Mouse (Mus musculus) forebrain, postnatal 0 days (tissue): ENCODE measurements around the gene Prim2. TPM values are rescaled to one million over a fixed set of nuclear protein-coding genes. Genes with fewer than 3 reads are reported as not detected.

Experiments
- ATAC-seq: fragments of 200-750 bp; cut with Nextera tagmentation; 2 replicates; pipeline ENCODE4 v1.8.0; 2017; ENCODE audit warnings: mild to moderate bottlenecking, moderate library complexity
- DNase-seq: peaks from one replicate; pipeline ENCODE4 v3.0.0-alpha.2; 2015
- H3K27ac ChIP-seq: fragments of 300-500 bp; sonication (generic); 2 replicates; pipeline ENCODE4 v1.5.1; 2014; ENCODE audit warnings: low read depth, mild to moderate bottlenecking, antibody characterized with exemption, low read length, moderate library complexity, mixed read lengths
- H3K27me3 ChIP-seq: fragments of 300-500 bp; sonication (generic); 2 replicates; pipeline ENCODE4 v1.6.1; 2014; ENCODE audit warnings: mild to moderate bottlenecking, low read length, mixed read lengths; ENCODE audit not compliant: insufficient read depth
- H3K36me3 ChIP-seq: fragments of 300-500 bp; sonication (generic); 2 replicates; pipeline ENCODE4 v1.6.1; 2014; ENCODE audit warnings: mild to moderate bottlenecking, moderate library complexity; ENCODE audit not compliant: insufficient read depth
- H3K4me1 ChIP-seq: fragments of 300-500 bp; sonication (generic); 2 replicates; pipeline ENCODE4 v1.6.1; 2014; ENCODE audit warnings: antibody characterized with exemption; ENCODE audit not compliant: insufficient read depth
- H3K4me2 ChIP-seq: fragments of 300-500 bp; sonication (generic); 2 replicates; pipeline ENCODE4 v1.6.1; 2014; ENCODE audit warnings: low read depth, mild to moderate bottlenecking, moderate library complexity
- H3K4me3 ChIP-seq: fragments of 300-500 bp; sonication (generic); 2 replicates; pipeline ENCODE4 v1.5.1; 2014; ENCODE audit warnings: low read depth, low read length, mixed read lengths
- H3K9ac ChIP-seq: fragments of 300-500 bp; sonication (generic); 2 replicates; pipeline ENCODE4 v1.6.1; 2014; ENCODE audit warnings: mild to moderate bottlenecking
- H3K9me3 ChIP-seq: fragments of 300-500 bp; sonication (generic); 2 replicates; pipeline ENCODE4 v1.6.1; 2016; ENCODE audit warnings: low read length
- CTCF ChIP-seq: sonication (generic); IDR thresholded peaks from 2 replicates; pipeline ENCODE4 v1.5.1; 2016; ENCODE audit warnings: antibody characterized with exemption, control low read depth, low read depth
- WGBS: fragments of 180-500 bp; shearing (Covaris S2); extraction: QIAGEN DNeasy Blood & Tissue Kit; methylation state at CpG from one replicate; pipeline ENCODE4 v1.1.7; 2014; 5-methylcytosine and 5-hydroxymethylcytosine counted together
- polyA plus RNA-seq: library from polyadenylated mRNA; unstranded; fragments of >200 nt; fragmentation: Nextera tagmentation; extraction: Ambion mirVana; gene quantifications from 2 replicates; pipeline ENCODE4 v1.2.1, GENCODE M21; 2015
- total RNA-seq: library from RNA; depleted of rRNA; stranded (reverse); fragments of >200 nt; gene quantifications from 2 replicates; pipeline ENCODE4 v1.2.3, GENCODE M21; 2014

Gene Prim2
- total and polyA plus RNA-seq, 2 experiments from 2014 or later = 18.3 to 26.9 TPM

DNA sequence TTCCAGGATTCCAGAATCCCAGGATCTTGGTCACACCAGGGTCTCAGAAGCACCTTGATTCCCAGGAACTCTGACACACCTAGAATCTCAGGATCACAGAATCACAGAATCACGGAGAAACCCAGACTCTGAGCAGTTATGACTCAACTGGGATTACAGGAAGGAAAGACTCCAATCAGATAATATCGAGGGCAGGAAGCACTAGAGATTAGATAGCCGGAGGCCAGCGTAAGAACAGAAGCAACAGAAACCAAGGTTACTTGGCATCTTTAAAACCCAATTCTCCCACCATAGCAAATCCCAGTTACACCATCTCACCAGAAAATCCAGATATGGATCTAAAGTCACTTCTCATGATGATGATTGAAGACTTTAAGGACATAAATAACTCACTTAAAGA is 113.0 kb downstream of the Prim2 start:
- H3K9ac ChIP-seq = no peak overlapping the region
- no peaks in the 10 kb centered on the region for H3K27me3 ChIP-seq
- no peak overlapping the region for H3K4me3 ChIP-seq
- no peak for ATAC-seq
- WGBS = 95% methylated on average over 4 of the region's 4 CpGs
- no peak overlapping the region for H3K27ac ChIP-seq
- DNase-seq = no peak
- no peaks in the 10 kb centered on the region for H3K4me1 ChIP-seq
- H3K9me3 ChIP-seq = no peaks in the 10 kb centered on the region
- no peaks in the 10 kb centered on the region for H3K36me3 ChIP-seq
- H3K4me2 ChIP-seq = no peak overlapping the region
- no peak for TF ChIP-seq CTCF

DNA sequence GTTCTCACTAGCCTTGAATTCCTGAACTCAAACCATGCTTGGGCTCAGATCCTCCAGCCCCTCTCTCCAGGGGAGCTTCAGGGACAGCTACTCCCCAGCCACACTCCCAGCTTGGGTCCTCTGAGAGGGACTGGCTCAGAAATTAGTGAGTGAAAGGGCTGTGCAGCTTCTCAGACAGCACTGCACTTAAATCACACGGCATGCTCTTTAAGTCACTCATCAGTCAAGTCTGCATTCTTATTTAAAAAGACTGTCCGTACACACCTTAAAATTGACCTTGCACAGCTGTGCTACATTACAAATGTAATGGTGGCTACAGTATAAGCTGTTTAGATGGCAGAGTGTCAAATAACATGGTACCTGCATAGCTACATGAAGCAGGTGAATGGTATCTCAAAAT is 114.0 kb downstream of the Prim2 start:
- WGBS = 82% methylated on average over 2 of the region's 2 CpGs
- Histone ChIP-seq H3K9ac (no peak overlapping the region), H3K27me3 (no peaks in the 10 kb centered on the region), H3K4me1 (no peaks in the 10 kb centered on the region), H3K4me3 (no peak overlapping the region), H3K36me3 (no peaks in the 10 kb centered on the region), H3K27ac (no peak overlapping the region), H3K9me3 (no peaks in the 10 kb centered on the region), H3K4me2 (no peak overlapping the region)
- TF ChIP-seq CTCF = no peak
- ATAC-seq (no peak), DNase-seq (no peak)

DNA sequence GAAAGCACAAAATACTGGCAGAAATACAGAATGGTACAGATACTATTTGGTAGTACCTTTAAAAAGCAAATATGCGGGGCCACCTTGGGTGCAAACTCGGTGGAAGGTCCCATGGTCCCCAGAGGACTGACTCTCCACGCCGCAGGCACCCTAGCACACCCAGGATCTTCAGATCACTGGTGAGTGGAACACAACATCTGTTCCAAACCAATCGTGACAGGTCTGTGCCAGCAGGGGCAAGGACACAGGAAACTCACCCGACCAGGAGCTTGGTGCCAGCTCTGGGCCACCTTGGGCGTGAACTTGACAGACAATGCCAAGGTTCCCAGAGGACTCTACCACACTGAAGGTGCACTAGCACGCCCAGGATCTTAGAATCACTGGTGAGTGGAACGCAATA is 118.2 kb downstream of the Prim2 start:
- 95% methylated on average over 9 of the region's 9 CpGs for WGBS
- ATAC-seq (no peak), DNase-seq (no peak)
- H3K9me3 ChIP-seq = no peaks in the 10 kb centered on the region
- no peaks in the 10 kb centered on the region for H3K27me3 ChIP-seq
- no peak overlapping the region for H3K9ac ChIP-seq
- no peaks in the 10 kb centered on the region for H3K4me1 ChIP-seq
- no peak for TF ChIP-seq CTCF
- H3K36me3 ChIP-seq = no peaks in the 10 kb centered on the region
- no peak overlapping the region for H3K4me2 ChIP-seq
- no peak overlapping the region for H3K27ac ChIP-seq
- H3K4me3 ChIP-seq = no peak overlapping the region

DNA sequence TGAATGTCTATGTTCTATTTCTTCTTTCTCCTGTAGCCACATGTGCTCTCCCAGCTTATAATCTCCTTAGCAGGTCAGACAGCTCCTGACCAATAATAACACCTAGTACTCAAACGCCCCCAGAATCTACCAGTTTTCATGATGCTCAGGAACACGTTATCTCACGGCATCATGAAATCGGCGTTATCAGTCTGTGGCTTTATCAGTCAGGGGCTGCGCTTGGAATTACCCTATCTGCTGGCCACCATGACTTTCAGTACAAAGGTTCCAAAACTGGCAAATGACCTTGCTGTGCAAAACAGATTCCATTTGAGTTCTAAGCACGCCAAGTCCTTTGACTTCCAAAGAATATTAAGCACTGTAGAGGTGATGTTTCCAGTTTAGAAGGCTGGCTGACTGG is 127.9 kb downstream of the Prim2 start:
- no peaks in the 10 kb centered on the region for H3K27me3 ChIP-seq
- no peak overlapping the region for H3K4me2 ChIP-seq
- H3K4me1 ChIP-seq = no peaks in the 10 kb centered on the region
- WGBS = 96% methylated on average over 7 of the region's 7 CpGs
- no peaks in the 10 kb centered on the region for H3K9me3 ChIP-seq
- no peak overlapping the region for H3K4me3 ChIP-seq
- DNase-seq (no peak), ATAC-seq (no peak)
- no peak for TF ChIP-seq CTCF
- no peak overlapping the region for H3K27ac ChIP-seq
- no peak overlapping the region for H3K9ac ChIP-seq
- H3K36me3 ChIP-seq = no peaks in the 10 kb centered on the region

DNA sequence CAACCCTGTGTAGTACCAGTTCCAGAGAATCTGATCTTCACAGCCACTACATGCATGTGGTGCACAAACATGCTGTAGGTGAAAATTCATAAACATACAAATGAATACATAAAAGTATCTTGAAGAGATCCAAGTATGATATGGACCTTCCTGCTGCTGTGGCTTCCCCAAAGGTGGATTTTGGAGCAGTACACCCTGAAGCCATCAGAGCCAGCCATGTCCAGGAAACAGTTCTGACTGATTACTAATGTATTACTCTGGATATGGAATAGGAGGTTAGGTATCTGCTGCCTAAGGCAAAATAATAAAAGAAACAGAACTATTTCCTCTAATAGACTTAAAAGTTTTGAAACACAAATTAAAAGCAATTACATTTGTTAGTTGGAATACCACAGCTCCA is 131.6 kb downstream of the Prim2 start:
- Histone ChIP-seq H3K9me3 (no peaks in the 10 kb centered on the region), H3K4me1 (no peaks in the 10 kb centered on the region), H3K36me3 (no peaks in the 10 kb centered on the region), H3K27me3 (no peaks in the 10 kb centered on the region), H3K27ac (no peak overlapping the region), H3K4me2 (no peak overlapping the region), H3K4me3 (no peak overlapping the region), H3K9ac (no peak overlapping the region)
- no peak for ATAC-seq
- DNase-seq = no peak
- no peak for TF ChIP-seq CTCF

DNA sequence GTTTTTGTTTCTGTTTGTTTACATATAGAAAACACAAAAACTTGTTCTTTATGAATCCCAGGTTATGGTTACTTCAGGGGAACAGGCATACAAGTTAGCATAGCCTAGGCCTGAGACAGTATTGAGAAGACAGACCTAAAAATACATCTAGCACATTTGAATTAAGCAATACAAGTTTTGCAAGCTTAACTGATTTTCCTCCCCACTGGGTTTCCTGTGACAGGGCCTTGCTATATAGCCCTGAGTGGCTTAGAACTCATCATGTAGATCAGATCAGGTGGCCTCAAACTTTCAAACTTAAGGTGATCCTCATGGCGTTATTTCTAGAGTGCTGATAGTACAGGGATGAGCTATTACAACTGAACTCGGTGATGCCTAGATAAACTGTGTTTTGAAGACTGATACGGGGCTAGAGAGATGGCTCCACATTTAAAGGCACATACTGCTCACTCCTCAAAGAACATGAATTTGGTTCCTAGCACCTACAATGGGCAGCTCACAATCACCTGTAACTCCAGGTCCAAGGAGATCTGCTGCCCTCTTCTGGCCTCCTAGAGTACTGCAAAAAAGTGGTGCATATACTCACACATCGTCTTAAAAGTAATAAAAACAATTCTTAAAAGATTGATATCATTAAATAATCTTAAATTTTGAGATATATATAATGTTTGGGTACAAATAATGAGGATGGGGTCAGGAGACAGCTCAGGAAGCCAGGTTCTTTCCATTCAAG is 133.2 kb downstream of the Prim2 start:
- Histone ChIP-seq H3K4me2 (no peak overlapping the region), H3K9ac (no peak overlapping the region), H3K27me3 (no peaks in the 10 kb centered on the region), H3K9me3 (no peaks in the 10 kb centered on the region), H3K36me3 (no peaks in the 10 kb centered on the region), H3K4me3 (no peak overlapping the region), H3K4me1 (peaks cover 8% of the 10 kb centered on the region), H3K27ac (no peak overlapping the region)
- WGBS = 98% methylated on average over 4 of the region's 4 CpGs
- ATAC-seq (no peak), DNase-seq (no peak)
- peak; percentile 40; the same call in 1 of the 2 replicates for TF ChIP-seq CTCF

DNA sequence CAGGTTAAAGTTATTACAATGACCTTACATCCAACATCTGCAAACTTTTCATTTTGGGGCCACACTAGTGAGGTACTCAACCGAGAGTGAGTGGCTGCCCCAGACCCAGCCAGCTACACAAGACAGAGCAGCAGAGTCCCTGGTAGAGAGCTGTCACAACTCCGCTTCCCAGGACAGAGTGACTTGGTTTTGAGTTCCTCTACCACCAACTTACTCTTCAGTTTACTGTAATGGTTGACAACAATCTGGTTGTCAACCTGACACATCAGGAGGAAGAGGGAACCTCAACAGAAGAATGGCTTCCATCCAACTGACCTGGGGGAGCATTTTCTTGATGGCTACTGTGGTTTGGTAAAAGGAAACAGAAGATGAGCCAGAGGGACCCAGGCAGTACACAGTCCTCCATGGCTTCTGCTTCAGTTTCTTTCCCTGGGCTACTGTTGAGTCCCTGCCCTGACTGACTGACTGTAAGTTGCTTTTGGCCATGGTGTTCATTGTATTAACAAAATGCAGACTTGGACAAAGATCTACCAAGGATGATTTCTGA is 134.4 kb downstream of the Prim2 start:
- Histone ChIP-seq H3K9me3 (no peaks in the 10 kb centered on the region), H3K4me3 (no peak overlapping the region), H3K4me2 (no peak overlapping the region), H3K36me3 (no peaks in the 10 kb centered on the region), H3K27ac (no peak overlapping the region), H3K9ac (no peak overlapping the region), H3K4me1 (peaks cover 11% of the 10 kb centered on the region), H3K27me3 (no peaks in the 10 kb centered on the region)
- ATAC-seq = no peak
- TF ChIP-seq CTCF = no peak
- WGBS = 84% methylated on average over 2 of the region's 2 CpGs
- no peak for DNase-seq
